Mouse (Mus musculus): ENCODE results near the gene Zfand2a.

DNA sequence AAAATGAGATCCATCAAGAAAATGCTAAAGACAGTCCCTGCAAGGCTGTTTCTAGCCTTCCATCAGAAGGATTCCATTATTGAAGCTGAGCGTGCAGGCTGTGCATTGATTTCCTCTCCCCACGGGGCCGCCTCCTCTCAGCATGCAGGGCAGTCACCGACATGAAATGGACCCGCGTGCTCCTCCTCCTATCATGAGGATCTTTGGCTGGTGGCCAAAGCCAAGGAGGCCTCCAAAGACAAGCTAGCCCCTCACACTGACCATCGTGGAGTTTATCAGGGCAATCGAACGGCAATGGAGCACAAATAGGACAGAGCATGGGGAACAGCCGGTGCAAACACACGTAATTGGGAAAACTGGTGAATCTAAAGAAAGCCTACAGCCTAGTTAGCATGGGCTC lies 5.8 kb upstream of the Zfand2a start:
- TF ChIP-seq CTCF (IDR thresholded peaks at IDR 0.05) (no peak), EP300 (IDR thresholded peaks at IDR 0.05) (no peak)

Measured in lung, postnatal 0 days (tissue).